Mouse (Mus musculus) testis, adult 2 months (tissue): Measurements from ENCODE around the gene Stum.

Experiments
- CTCF ChIP-seq: fragments of 200-500 bp; IDR thresholded peaks from 2 replicates; pipeline ENCODE4 v1.5.1; 2012; ENCODE audit warnings: low read depth, mild to moderate bottlenecking, inconsistent platforms, low read length, moderate library complexity; ENCODE audit not compliant: control insufficient read depth, insufficient read depth, insufficient replicate concordance
- POLR2A ChIP-seq: fragments of 200-500 bp; IDR thresholded peaks from 2 replicates; pipeline ENCODE4 v1.6.1; 2012; ENCODE audit warnings: low read depth, mild to moderate bottlenecking, inconsistent platforms, low read length, moderate library complexity; ENCODE audit not compliant: control insufficient read depth

- no peak for TF ChIP-seq CTCF
- TF ChIP-seq POLR2A = no peak
These were observed 78.6 kb downstream of the Stum start for GRCm38 (mm10) chr1:180404706-180405105.
